Mouse (Mus musculus): ENCODE results near the gene Lpgat1.
A peak's percentile ranks its signal among the peaks of the same experiment; 100 is the strongest.

Gene Lpgat1

GRCm38 (mm10) chr1:191737871-191738270, 20.2 kb downstream of the Lpgat1 start:
- DNase-seq, result peak; percentile 72

- no peak for DNase-seq
These were observed 21.1 kb downstream of the Lpgat1 start for GRCm38 (mm10) chr1:191738726-191739125.

GRCm38 (mm10) chr1:191740587-191741361, 23.1 kb downstream of the Lpgat1 start:
- no peak for DNase-seq

GRCm38 (mm10) chr1:191741635-191742034, 24.0 kb downstream of the Lpgat1 start:
- DNase-seq, result no peak

GRCm38 (mm10) chr1:191748431-191748830, 30.8 kb downstream of the Lpgat1 start:
- DNase-seq, result no peak

- no peak for DNase-seq
These were observed 39.0 kb downstream of the Lpgat1 start for GRCm38 (mm10) chr1:191756520-191757199.

GRCm38 (mm10) chr1:191774106-191774505, 56.5 kb downstream of the Lpgat1 start:
- no peak for DNase-seq

GRCm38 (mm10) chr1:191775116-191775515, 57.5 kb downstream of the Lpgat1 start:
- no peak for DNase-seq

- DNase-seq, result no peak
These were observed 59.9 kb downstream of the Lpgat1 start for GRCm38 (mm10) chr1:191777521-191777920.

- no peak for DNase-seq
These were observed 62.8 kb downstream of the Lpgat1 start for GRCm38 (mm10) chr1:191780470-191780869.

GRCm38 (mm10) chr1:191785108-191785507, 67.5 kb downstream of the Lpgat1 start:
- DNase-seq, result no peak

- DNase-seq, result no peak
These were observed 68.6 kb downstream of the Lpgat1 start for GRCm38 (mm10) chr1:191786255-191786654.

GRCm38 (mm10) chr1:191787379-191787778, 69.7 kb downstream of the Lpgat1 start:
- no peak for DNase-seq

GRCm38 (mm10) chr1:191792991-191793390, 75.4 kb downstream of the Lpgat1 start:
- peak; percentile 47 for DNase-seq

- DNase-seq, result no peak
These were observed 76.4 kb downstream of the Lpgat1 start for GRCm38 (mm10) chr1:191793888-191794532.

- DNase-seq, result no peak
These were observed 78.7 kb downstream of the Lpgat1 start for GRCm38 (mm10) chr1:191796238-191796896.

- DNase-seq, result peak; percentile 22
These were observed 84.6 kb downstream of the Lpgat1 start for GRCm38 (mm10) chr1:191802093-191802819.

GRCm38 (mm10) chr1:191802820-191803655, 85.4 kb downstream of the Lpgat1 start:
- DNase-seq, result no peak

- no peak for DNase-seq
These were observed 87.1 kb downstream of the Lpgat1 start for GRCm38 (mm10) chr1:191804747-191805146.

GRCm38 (mm10) chr1:191805788-191806187, 88.2 kb downstream of the Lpgat1 start:
- DNase-seq, result no peak

- no peak for DNase-seq
These were observed 89.1 kb downstream of the Lpgat1 start for GRCm38 (mm10) chr1:191806740-191807139.

- no peak for DNase-seq
These were observed 90.3 kb downstream of the Lpgat1 start for GRCm38 (mm10) chr1:191807979-191808378.

All from lung, postnatal 10 days (tissue).